Mouse (Mus musculus) neutrophil, adult 65 days (primary cell): ENCODE results near the gene Arhgef26. TPM values are rescaled to one million over a fixed set of nuclear protein-coding genes. Genes with fewer than 3 reads are reported as not detected.

ENCODE experiments used
- total RNA-seq: library from RNA; stranded (reverse); gene quantifications from 2 replicates; pipeline ENCODE4 v1.2.4, GENCODE M21; 2023

Gene Arhgef26
- 0.41 and 0.95 TPM in 2 replicates for total RNA-seq

GRCm38 (mm10) chr3:62338044-62338443 lies at the start of gene Arhgef26:
TSS of gene Arhgef26 (plus strand) at chr3:62338344.

GRCm38 (mm10) chr3:62506488-62507205 lies 168.5 kb downstream of the Arhgef26 start, which contains the start of gene Dhx36:
TSS of gene Dhx36 (minus strand) at chr3:62507004.

Other genes with a start within 250 kb of the Arhgef26 start
- gene Dhx36, start 168.7 kb downstream of the Arhgef26 start, total RNA-seq, result 30.3 and 41.8 TPM in 2 replicates